Mouse (Mus musculus) megakaryocyte progenitor cell, adult 5-6 weeks (primary cell): ENCODE results near the gene Rps5. TPM values are rescaled to one million over a fixed set of nuclear protein-coding genes. Genes with fewer than 3 reads are reported as not detected.
"Not testable (repeated sequence)": the region's sequence is repeated elsewhere in the genome, so short reads cannot be mapped to it uniquely, and the experiment has no call there.

Source experiments
- ATAC-seq: replicated peaks from 2 replicates; pipeline ENCODE4 v1.8.0; 2016; ENCODE audit warnings: mild to moderate bottlenecking, moderate TSS enrichment, inconsistent platforms; ENCODE audit not compliant: poor library complexity
- total RNA-seq, 2 experiments: library from RNA; stranded (forward) in 1 of 2; stranded (reverse) in 1 of 2; fragments of 157-497, 149-512 nt in 1 of 2; fragments of 200-1000 nt in 1 of 2; gene quantifications; 2 replicates each; pipeline versions ENCODE4 v1.2.3 to v1.2.4; 2015 to 2017

The Rps5 gene
- total RNA-seq, 2 experiments from 2014 or later = 1,790 to 3,115 TPM

DNA sequence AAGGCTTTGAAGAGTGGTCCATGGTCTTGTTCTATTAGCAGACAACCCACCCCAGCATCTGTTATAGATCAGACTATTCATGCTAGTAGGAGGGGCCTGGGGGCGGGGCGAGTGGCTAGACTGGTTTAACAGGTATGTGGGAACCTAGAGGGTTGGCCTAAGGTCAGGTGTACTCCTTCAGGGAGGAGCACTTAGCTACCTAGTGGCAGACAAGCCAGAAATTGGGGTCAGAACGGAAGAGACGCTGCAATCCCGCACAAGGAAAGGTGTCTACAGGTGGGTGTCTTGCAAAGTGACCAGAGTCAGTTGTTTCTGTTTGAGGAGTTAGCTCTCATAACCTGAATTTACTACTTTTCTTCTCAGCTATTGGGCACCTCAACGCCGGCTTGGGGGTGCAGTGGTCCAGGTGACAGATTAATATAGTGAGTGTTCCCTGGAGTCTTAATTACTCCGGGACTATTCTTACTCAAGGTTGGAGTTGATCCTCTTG lies 5.1 kb downstream of the Rps5 start, which contains the start of gene Rnf225:
TSS of gene Rnf225 (plus strand) at position 226 of the 490 bp plus-strand sequence.
- 0 out of 2 replicates have a peak, but pooled peaks have one; percentile 0 for ATAC-seq

DNA sequence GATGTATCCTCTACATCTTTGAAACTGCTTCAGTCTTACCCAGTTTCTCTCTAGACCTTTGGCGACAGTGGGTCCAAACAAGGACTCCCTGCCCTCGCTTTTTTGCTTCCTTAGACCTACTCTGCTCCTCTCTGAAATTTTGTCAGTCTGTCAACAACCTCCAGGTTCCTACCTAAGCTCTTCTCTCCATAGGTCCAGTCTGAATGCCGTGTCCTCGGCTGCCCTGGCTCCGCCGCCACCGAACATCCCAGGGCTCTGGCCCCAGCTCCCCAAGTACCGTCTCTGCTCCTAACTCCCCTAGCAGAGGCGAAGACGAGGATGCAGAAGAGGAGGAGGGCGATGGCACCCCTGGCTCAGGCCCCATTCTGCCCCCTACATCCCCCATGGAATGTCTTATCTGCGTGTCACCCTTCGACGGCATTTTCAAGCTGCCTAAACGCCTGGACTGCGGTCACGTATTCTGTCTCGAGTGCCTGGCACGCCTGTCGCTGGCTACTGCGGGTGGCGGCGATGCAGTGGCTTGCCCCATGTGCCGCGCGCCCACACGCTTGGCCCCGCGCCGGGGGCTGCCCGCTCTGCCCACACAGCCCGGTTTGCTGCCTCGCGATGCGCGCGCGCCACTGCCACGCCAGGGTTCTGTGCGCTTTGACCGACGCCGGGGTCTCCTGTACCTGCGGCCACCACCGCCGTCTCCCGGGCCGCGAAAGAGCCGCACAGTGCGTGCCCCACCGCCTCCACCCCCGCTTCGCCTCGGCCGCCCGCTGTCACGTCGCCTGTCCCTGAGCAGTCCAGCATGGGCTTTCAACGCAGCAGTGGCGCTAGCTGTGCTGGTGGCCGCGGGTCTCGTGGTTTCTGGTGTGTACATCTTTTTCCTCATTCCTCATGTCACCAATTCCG lies 5.9 kb downstream of the Rps5 start:
- ATAC-seq = peak; percentile 53

DNA sequence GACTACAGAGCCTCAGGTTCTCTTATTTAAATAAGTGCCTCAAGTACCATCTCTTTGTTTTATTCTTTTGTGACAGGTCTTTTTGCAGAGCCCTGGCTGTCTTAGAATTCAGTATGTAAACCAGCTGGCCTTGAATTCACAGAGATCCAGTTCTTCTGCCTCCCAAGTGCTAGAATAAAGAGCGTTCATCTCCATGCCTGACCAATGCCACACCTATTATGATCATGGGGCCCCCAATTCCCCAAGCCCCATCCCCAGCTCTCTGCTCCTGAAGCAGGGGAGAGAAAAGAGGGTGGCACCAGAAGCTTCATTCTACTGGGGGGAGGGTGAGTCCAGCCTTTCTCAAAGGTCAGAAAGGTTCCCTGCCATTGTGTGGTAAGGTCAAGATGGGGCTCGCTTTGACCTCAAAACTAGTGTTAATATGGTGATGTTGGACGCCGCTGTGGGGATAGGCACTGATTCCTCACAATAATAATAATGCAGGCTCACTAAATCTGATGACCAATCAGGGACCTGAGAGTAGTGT lies 11.6 kb downstream of the Rps5 start:
- no peak for ATAC-seq

DNA sequence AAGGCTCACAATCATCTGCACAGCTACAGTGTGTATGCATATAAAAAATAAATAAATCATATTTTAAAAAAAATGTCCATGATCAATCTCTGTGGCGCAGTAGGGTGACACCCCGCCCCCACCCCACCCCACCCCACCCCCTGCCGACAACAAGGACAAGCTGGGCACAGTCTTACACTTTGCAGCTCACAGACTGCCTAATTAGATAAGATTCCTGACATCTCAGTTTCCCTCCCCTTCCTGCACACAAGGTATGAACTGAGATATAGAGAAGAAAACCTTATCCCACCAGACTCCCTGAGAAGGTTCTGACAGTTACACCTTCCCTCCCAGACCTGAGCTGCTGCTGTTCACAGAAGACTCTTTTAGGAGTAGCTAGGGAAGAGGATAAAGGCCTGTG lies 12.7 kb downstream of the Rps5 start:
- ATAC-seq = peak; percentile 49; the same call in 1 of the 2 replicates

DNA sequence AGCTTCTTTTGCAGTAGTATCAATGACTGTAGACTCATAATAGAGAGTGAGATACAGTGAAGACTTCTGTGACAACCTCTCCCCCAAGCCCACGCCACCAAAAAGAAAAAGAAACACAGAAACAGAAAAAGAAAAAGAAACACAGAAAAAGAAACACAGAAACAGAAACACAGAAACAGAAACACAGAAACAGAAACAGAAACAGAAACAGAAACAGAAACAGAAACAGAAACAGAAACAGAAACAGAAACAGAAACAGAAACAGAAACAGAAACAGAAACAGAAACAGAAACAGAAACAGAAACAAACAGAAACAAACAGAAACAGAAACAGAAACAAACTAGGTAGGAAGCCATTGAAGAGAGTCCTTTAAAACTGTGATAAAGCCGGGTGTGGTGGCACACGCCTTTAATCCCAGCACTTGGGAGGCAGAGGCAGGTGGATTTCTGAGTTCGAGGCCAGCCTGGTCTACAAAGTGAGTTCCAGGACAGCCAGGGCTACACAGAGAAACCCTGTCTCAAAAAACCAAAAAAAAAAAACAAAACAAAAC lies 15.2 kb downstream of the Rps5 start:
- not testable (repeated sequence) for ATAC-seq

DNA sequence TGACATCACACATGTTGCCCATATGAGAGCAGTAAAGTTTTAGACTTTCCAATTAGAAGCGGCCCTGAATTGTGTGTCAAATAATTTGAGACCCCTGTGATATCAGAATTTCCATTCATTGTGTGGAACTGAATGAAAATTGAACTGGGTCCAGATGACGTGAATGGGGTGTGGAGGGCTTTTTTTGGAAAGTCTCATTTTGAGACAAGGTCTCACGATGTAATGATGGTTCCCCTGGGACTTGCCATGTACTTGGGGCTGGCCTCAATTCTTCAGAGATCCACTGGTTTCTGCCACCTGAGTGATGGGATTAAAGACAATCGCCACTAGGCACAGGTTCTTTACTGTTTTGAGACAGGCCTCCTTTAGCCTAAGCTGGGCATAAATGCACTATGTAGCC lies 18.5 kb downstream of the Rps5 start:
- no peak for ATAC-seq

DNA sequence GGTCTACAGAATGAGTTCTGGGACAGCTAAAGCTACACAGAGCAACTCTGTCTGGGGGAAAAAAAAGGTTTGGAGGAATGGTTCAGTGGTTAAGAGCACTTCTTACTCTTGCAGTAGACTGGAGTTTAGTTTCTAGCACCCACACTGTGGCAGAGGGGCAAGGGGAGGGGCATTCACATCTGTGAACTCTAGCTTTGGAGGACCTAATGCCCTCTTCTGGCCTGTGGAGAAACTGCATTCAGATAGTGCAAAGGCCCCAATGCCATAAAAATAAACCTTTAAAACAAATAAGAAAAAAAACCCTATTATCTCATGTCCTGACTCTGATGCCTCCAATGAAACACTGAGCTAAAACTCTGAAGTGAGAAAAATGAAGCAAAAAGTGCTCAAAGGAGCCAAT lies 21.4 kb downstream of the Rps5 start:
- ATAC-seq = peak; percentile 100

DNA sequence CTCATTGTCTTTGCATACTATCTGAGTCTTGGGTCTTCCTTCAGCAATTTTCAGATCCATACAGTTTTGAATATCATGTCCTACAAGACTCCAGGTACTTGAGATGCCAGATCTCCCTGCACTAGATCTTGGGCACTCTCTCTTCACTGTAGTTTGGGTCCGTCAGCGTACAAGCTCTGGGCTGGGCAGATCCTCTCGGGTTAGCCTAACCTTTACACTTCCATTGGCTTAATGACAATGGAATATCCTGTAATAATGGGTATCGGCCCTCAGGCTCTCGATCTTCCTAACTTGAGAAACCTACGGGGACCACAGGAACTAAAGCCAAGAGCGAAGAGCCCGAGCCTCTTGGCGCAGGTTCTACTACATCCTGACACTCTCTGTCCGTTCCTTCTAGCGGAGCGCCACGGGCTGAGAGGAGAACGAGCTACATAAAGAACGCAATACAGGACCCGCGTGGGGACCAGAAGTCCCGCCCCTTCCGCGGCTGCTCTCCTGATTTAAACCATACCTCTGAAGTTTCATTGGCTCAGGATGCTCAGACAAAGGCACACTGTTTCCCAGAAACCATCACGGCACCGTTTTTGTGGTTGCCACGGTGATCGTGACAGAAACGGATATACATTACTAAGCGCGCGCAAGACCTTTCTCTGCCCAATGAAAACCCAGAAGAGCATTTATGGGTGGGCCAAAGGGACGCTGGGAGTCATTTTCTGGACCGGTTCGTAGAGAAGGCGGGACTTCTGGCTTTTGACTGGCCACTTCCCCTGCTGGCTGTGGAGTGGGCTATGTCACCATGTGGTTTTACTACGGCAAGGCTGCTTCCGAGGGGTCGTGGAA lies 27.2 kb downstream of the Rps5 start:
- ATAC-seq = peak; percentile 92

DNA sequence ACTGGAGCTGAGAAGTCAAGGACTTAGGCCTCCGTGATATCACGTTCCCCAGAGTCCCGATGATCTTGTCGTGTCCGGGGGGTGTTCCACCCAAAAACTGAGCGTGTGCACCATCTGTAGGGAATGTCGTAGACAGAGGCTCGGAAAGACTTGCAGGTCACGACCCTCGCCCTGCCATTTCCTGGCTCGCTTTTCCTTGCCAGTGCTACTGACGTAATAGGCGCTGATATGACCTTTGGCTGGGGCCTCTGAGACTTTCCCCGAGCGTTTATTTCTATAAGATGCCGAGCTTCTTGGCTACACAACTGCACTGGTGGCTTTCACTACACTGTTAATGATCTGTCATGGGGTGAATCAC lies 27.8 kb downstream of the Rps5 start:
- no peak for ATAC-seq

DNA sequence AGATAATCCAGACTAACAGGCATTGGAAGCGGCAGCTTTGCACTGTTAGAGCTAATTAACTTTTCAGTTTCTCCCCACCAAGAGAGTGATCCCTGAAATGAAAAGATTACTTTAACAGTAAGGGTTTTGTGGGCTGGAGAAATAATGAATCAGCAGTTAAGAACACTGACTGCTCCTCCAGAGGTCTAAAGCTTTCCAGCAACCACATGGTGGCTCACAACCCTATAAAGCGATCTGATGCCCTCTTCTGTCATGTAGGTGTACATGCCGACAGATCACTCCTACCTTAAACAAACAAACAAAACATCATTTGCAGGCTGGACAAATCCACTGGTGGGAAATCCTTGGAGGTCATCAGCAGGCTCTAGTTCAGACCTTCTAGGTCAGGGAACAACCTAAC lies 32.8 kb downstream of the Rps5 start:
- peak; percentile 90 for ATAC-seq

DNA sequence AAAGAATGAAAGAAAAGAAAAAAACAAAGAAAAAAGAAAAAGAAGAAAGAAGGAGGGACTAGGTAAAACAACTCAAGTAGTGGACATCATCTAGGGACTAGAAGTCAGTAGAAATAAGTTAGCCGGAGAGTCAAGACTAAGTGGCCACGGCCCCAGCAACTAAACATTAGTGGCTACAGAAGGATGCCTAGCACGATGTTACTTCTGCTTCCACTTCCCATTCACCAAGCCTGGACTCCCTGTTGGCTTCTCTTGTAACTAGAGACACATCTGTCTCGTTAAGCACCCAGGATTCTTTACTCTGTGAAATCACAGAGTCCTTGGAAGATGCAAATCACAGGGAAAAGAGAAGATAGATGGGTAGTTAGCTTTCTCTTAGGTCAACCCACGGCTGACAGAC lies 35.4 kb downstream of the Rps5 start:
- no peak for ATAC-seq

DNA sequence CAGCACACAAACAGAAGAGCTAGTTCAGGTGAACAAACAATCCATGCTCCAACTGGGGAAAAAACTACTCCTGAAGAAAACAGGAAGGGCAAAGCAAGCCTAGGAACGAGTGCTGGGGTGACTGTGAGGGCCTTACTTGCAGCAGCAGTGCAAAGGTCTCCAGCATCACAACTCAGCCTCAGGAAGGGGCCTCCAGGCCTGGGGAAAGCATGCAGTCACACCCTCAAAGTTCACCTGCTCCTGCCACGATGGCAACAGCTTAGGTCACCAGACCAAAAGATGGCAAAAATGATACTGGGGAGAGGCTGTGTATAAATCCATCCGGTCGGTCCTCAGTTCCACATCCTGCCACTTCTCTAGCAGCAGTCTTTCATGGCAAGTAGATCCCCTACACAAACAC lies 36.9 kb downstream of the Rps5 start:
- ATAC-seq = no peak

DNA sequence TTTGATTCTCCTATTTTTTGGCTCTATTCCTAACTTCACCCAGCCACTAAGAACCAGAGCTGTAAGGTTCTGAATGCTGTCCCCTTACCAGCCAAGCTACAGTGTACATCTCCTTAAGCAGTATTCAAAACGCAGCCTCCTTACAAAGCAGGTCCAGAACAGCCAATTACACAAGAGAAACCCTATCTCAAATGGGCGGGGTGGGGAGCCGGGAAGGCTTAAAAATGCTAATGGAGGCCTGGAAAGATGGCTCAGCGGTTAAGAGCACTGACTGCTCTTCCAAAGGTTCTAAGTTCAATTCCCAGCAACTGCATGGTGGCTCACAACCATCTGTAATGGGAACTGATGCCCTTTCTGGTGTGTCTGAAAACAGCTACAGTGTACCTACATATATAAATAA lies 37.6 kb downstream of the Rps5 start:
- ATAC-seq = no peak

DNA sequence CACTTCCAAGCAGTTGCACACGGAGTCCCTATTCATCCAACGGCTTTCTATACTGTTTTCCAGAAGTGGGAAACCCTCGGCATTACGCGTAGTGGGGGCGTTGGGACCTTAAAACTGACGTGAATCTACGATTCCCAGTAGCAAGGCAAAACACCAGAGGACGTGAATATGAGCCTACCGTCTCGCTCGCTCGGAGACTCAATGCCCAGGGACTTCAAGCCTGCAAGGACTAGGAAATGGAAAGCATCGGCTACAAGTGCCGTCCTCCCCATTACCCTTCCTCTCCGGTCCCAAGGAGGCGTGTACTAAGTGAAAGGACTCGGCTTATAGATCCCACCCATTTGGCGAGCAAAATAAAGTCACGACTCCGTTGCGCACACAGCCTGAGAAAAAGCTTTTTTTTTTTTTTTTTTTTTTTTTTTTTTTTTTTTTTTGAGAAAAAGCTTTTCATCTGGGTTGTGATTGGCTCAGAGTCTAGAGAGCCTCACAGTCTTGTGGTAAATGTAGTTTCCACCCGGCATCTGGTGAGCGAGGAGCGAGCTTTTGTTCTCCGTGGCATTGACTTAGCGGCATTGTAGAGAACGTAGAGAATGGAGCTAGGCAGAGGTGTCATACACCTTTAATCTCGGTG lies 39.5 kb downstream of the Rps5 start:
- ATAC-seq = peak; percentile 66

DNA sequence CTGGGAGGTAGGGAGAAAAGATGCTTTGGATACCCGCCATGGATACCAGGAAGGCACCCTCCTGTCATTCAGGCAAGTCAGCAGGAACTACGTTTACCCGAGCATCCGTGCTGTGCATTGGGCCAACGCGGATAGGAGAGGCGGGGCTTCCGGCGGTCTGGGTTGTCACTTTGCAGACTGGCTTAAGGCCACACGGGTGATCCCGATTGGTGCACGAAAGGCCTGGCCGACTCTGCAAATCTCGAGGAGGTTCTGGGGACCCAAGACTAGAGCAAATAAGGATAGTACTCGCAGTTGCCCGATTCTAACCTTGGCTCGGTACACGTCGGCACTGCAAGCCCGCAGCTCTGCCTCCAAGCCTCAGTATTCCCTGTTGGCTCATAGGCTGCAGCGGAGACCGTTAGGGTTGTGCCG lies 43.6 kb downstream of the Rps5 start, which contains the start of gene Zfp324:
TSS of gene Zfp324 (plus strand) at position 161 of the 414 bp plus-strand sequence.
- ATAC-seq = peak; percentile 83

DNA sequence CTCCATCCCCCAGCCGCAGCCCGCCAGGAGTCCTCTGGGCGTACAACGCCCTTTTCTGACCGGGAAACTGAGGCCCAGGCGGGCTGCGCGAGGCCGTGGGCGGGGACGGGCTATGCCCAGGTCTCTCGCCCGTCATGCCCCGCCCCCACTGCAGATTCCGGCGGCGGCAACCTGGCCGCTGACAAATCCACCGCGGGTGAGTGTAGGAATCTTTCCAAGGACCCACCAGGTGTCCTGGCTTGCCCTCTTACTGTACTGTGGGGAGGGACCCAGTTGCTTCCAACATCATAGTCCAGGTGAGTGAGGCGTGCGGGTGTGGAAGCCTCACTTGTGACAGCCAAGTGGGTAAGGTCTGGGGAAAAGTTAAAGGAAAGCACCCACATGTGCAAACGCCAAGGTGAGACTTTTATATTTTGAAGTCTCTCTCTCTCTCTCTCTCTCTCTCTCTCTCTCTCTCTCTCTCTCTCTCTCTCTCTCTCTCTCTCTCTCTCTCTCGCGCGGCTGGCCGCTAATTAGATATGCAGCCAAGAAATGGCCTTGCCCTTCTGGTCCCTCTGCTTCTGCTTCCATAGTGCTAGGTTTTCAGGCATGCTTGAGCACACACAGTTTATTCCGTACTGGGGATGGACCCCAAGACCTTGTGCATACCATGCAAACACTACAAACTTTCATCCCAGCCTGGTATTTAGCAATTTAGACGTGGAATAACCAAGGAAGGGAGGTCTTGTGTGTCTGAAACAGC lies 44.2 kb downstream of the Rps5 start:
- ATAC-seq = peak; percentile 40

DNA sequence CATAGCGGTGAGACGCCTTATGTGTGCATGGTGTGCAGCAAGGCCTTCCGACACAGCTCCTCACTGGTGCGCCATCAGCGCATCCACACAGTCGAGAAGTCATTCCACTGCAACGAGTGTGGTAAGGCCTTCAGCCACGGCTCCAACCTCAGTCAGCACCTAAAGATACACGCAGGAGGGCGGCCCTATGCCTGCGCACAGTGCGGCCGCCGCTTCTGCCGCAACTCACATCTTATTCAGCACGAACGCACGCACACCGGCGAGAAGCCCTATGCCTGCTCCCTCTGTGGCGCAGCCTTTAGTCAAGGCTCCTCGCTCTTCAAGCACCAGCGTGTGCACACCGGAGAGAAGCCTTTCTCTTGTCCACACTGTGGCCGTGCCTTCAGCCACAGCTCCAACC lies 48.8 kb downstream of the Rps5 start:
- ATAC-seq = no peak
